Mouse (Mus musculus) testis, adult 2 months (tissue): ENCODE data around the gene Cpsf6.

Experiments used
- CTCF ChIP-seq: fragments of 200-500 bp; IDR thresholded peaks from 2 replicates; pipeline ENCODE4 v1.5.1; 2012; ENCODE audit warnings: low read depth, mild to moderate bottlenecking, inconsistent platforms, low read length, moderate library complexity; ENCODE audit not compliant: control insufficient read depth, insufficient read depth, insufficient replicate concordance
- POLR2A ChIP-seq: fragments of 200-500 bp; IDR thresholded peaks from 2 replicates; pipeline ENCODE4 v1.6.1; 2012; ENCODE audit warnings: low read depth, mild to moderate bottlenecking, inconsistent platforms, low read length, moderate library complexity; ENCODE audit not compliant: control insufficient read depth

DNA sequence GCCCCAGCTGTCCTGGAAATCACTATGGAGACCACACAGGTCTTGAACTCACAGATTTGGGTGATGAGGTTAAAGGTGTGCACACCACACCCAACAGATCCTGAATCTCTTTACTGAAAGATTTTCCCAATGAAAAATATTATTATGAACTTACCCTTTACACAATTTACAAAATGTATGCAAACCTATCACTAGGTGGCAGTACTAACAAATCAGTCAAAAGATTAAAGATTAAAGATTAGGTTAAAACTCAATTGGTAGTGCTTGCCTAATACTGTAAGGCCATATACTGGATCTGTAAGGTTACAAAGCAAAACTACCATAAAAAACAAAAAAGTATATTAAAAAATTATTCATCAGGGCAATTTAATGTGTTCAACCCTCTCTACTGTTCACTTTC is 41.9 kb downstream of the Cpsf6 start:
- TF ChIP-seq POLR2A (no peak), CTCF (no peak)
